Mouse (Mus musculus) naive thymus-derived CD4-positive, alpha-beta T cell, adult 5 months (primary cell): ENCODE data around the gene Kcna10. TPM values are rescaled to one million over a fixed set of nuclear protein-coding genes. Genes with fewer than 3 reads are reported as not detected.

Experiments used
- polyA plus RNA-seq: library from polyadenylated mRNA; unstranded; fragments of 100-300 nt; shearing (Covaris generic); gene quantifications from one replicate; pipeline ENCODE4 v1.2.1, GENCODE M21; 2017

Gene Kcna10
- not detected for polyA plus RNA-seq

DNA sequence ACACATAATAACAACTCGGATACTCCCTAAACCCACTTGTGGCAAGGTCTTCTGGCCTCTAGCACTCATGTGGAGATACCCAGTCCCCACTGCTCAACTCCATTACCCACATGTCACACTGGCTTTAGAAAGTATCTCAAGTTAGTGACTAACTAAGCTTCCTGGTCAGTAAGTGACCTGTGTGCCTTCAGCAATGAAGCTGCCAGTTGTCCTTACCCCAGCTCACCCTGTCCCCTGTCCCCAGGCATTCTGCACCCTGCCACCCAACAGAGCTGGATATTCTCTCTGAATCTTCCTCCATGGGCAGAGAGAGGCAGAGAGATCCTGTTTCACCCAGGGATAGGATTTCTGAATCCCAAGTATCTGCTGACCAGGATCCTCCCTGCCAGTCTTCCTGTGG is at the start of gene Kcna10:
Kcna10 (plus strand) TSS at position 301 of the 400 bp plus-strand sequence.

DNA sequence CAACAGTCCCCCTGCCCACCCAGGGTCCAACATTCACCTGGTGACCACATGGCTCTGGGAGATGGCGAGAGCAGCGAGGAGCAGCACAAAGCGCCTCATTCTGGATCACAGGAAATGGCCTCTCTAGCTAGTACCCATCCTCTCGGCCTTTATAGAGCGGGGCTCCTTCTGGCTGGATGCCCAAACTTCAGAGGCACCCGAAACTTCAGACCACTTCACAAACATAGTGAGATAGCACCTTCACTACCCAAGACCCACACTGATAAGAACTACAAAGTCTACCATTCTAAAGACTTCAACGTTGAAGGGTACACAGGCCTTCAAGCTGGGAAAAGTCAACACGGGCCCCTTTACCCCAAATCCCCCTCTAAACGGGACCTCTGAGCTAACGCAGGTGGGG is 38.8 kb downstream of the Kcna10 start, which contains the start of gene Cym:
Cym (minus strand) TSS at position 125 of the 400 bp plus-strand sequence.

DNA sequence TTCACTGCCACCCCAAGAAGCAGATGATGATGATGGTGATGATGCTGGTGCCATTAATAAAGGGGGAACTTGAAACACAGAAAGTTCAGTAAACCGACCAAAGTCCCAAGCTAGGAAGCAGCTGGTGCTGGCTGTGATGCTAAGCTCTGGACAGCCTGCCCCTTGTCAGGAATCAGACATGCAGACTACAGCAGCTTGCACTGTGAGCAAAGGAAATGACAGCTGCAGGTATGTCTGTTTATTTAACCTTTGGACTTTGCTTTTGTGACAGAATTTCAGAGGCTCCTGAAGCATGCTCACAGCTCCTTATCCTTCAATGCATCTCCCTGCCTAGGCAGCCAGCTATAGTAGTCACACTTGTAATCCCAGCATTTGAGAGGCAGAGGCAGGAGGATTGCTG is 47.7 kb downstream of the Kcna10 start, which contains the start of gene A630076J17Rik:
A630076J17Rik (plus strand) TSS at position 88 of the 400 bp plus-strand sequence.

DNA sequence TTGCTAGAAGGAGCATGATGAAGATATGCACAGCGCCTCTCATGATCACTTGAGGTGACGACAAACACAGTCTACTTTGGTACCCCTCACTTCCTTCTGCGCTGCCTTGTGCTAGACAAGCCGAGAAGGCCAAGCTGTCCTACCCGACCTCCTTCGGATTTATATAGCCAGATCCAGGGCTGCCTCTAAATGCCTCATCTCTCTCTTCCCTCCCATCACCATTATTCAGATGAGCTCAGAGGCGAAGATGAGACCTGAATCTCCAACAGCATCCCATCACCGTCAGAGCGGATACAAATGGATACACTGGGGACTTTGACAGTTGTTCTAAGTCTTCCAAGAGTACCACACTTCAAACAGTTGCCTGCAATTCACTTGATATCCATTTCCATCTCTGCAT is 56.8 kb downstream of the Kcna10 start, which contains the start of gene Prok1:
Prok1 (minus strand) TSS at position 101 of the 400 bp plus-strand sequence.

Other genes with a start within 250 kb of the Kcna10 start
- gene Kcna3, start 146.9 kb upstream of the Kcna10 start, polyA plus RNA-seq = 36.5 TPM
- gene Kcna2, start 81.9 kb upstream of the Kcna10 start, polyA plus RNA-seq = 0.17 TPM
- gene Cym, start 38.7 kb downstream of the Kcna10 start, polyA plus RNA-seq = not detected
- not detected for gene A630076J17Rik, start 47.6 kb downstream of the Kcna10 start, polyA plus RNA-seq
- not detected for gene Prok1, start 56.7 kb downstream of the Kcna10 start, polyA plus RNA-seq
- 98.1 TPM for gene Lamtor5, start 95.8 kb downstream of the Kcna10 start, polyA plus RNA-seq
- gene Slc16a4, start 108.2 kb downstream of the Kcna10 start, polyA plus RNA-seq = 0.35 TPM
- gene Rbm15, start 150.6 kb downstream of the Kcna10 start, polyA plus RNA-seq = 23.5 TPM